Mouse (Mus musculus): ENCODE results near the gene Irf3. TPM values are rescaled to one million over a fixed set of nuclear protein-coding genes. Genes with fewer than 3 reads are reported as not detected.

The Irf3 gene
- polyA plus RNA-seq (2014; fragmentation: Illumina TruSeq; extraction: RNeasy Lipid Tissue Mini Kit (QIAGEN cat#74804); ENCODE audit: low read depth, low replicate concordance), result 18.4 TPM

GRCm38 (mm10) chr7:44997231-44997939 lies at the start of gene Irf3:
Gene Irf3, plus strand, starts transcription at chr7:44997648.

GRCm38 (mm10) chr7:44974383-44975116 lies 22.9 kb upstream of the Irf3 start, which contains the start of gene Cpt1c:
Gene Cpt1c, minus strand, starts transcription at chr7:44974851.

GRCm38 (mm10) chr7:44986192-44986878 lies 11.1 kb upstream of the Irf3 start, which contains the start of gene Prmt1:
Gene Prmt1, minus strand, starts transcription at chr7:44986568.

GRCm38 (mm10) chr7:44998501-44998955 lies 1.1 kb downstream of the Irf3 start, which contains the start of gene Bcl2l12:
Gene Bcl2l12, minus strand, starts transcription at chr7:44998712.

GRCm38 (mm10) chr7:45015957-45016612 lies 18.6 kb downstream of the Irf3 start, which contains the start of gene Scaf1:
Gene Scaf1, minus strand, starts transcription at chr7:45016363.

GRCm38 (mm10) chr7:45017242-45018061 lies 20.0 kb downstream of the Irf3 start, which contains the start of gene Rras:
Gene Rras, plus strand, starts transcription at chr7:45017961.

Other genes with a start within 250 kb of the Irf3 start
- gene Vrk3, start 249.2 kb upstream of the Irf3 start, polyA plus RNA-seq (2014; fragmentation: Illumina TruSeq; extraction: RNeasy Lipid Tissue Mini Kit (QIAGEN cat#74804); ENCODE audit: low read depth, low replicate concordance), result 27.7 TPM
- 3.0 TPM for gene Zfp473, start 246.6 kb upstream of the Irf3 start, polyA plus RNA-seq (2014; fragmentation: Illumina TruSeq; extraction: RNeasy Lipid Tissue Mini Kit (QIAGEN cat#74804); ENCODE audit: low read depth, low replicate concordance)
- gene Nup62, start 181.6 kb upstream of the Irf3 start, polyA plus RNA-seq (2014; fragmentation: Illumina TruSeq; extraction: RNeasy Lipid Tissue Mini Kit (QIAGEN cat#74804); ENCODE audit: low read depth, low replicate concordance), result 15.5 TPM
- 11.4 TPM for gene Il4i1, start 181.3 kb upstream of the Irf3 start, polyA plus RNA-seq (2014; fragmentation: Illumina TruSeq; extraction: RNeasy Lipid Tissue Mini Kit (QIAGEN cat#74804); ENCODE audit: low read depth, low replicate concordance)
- gene Atf5, start 181.0 kb upstream of the Irf3 start, polyA plus RNA-seq (2014; fragmentation: Illumina TruSeq; extraction: RNeasy Lipid Tissue Mini Kit (QIAGEN cat#74804); ENCODE audit: low read depth, low replicate concordance), result 3.0 TPM
- gene Akt1s1, start 148.7 kb upstream of the Irf3 start, polyA plus RNA-seq (2014; fragmentation: Illumina TruSeq; extraction: RNeasy Lipid Tissue Mini Kit (QIAGEN cat#74804); ENCODE audit: low read depth, low replicate concordance), result 1.2 TPM
- 0.98 TPM for gene Tbc1d17, start 148.6 kb upstream of the Irf3 start, polyA plus RNA-seq (2014; fragmentation: Illumina TruSeq; extraction: RNeasy Lipid Tissue Mini Kit (QIAGEN cat#74804); ENCODE audit: low read depth, low replicate concordance)
- 0.71 TPM for gene Pnkp, start 140.5 kb upstream of the Irf3 start, polyA plus RNA-seq (2014; fragmentation: Illumina TruSeq; extraction: RNeasy Lipid Tissue Mini Kit (QIAGEN cat#74804); ENCODE audit: low read depth, low replicate concordance)
- gene Ptov1, start 127.9 kb upstream of the Irf3 start, polyA plus RNA-seq (2014; fragmentation: Illumina TruSeq; extraction: RNeasy Lipid Tissue Mini Kit (QIAGEN cat#74804); ENCODE audit: low read depth, low replicate concordance), result 0.32 TPM
- 2.0 TPM for gene Med25, start 104.9 kb upstream of the Irf3 start, polyA plus RNA-seq (2014; fragmentation: Illumina TruSeq; extraction: RNeasy Lipid Tissue Mini Kit (QIAGEN cat#74804); ENCODE audit: low read depth, low replicate concordance)
- gene Fuz, start 101.6 kb upstream of the Irf3 start, polyA plus RNA-seq (2014; fragmentation: Illumina TruSeq; extraction: RNeasy Lipid Tissue Mini Kit (QIAGEN cat#74804); ENCODE audit: low read depth, low replicate concordance), result 9.9 TPM
- gene Ap2a1, start 68.2 kb upstream of the Irf3 start, polyA plus RNA-seq (2014; fragmentation: Illumina TruSeq; extraction: RNeasy Lipid Tissue Mini Kit (QIAGEN cat#74804); ENCODE audit: low read depth, low replicate concordance), result 104 TPM
- gene Tsks, start 54.4 kb upstream of the Irf3 start, polyA plus RNA-seq (2014; fragmentation: Illumina TruSeq; extraction: RNeasy Lipid Tissue Mini Kit (QIAGEN cat#74804); ENCODE audit: low read depth, low replicate concordance), result 11.2 TPM
- 9.3 TPM for gene Cpt1c, start 22.8 kb upstream of the Irf3 start, polyA plus RNA-seq (2014; fragmentation: Illumina TruSeq; extraction: RNeasy Lipid Tissue Mini Kit (QIAGEN cat#74804); ENCODE audit: low read depth, low replicate concordance)
- 8.0 TPM for gene Prmt1, start 11.1 kb upstream of the Irf3 start, polyA plus RNA-seq (2014; fragmentation: Illumina TruSeq; extraction: RNeasy Lipid Tissue Mini Kit (QIAGEN cat#74804); ENCODE audit: low read depth, low replicate concordance)
- gene Bcl2l12, start 1.1 kb downstream of the Irf3 start, polyA plus RNA-seq (2014; fragmentation: Illumina TruSeq; extraction: RNeasy Lipid Tissue Mini Kit (QIAGEN cat#74804); ENCODE audit: low read depth, low replicate concordance), result 1.5 TPM
- 3.3 TPM for gene Scaf1, start 18.7 kb downstream of the Irf3 start, polyA plus RNA-seq (2014; fragmentation: Illumina TruSeq; extraction: RNeasy Lipid Tissue Mini Kit (QIAGEN cat#74804); ENCODE audit: low read depth, low replicate concordance)
- 1.8 TPM for gene Rras, start 20.3 kb downstream of the Irf3 start, polyA plus RNA-seq (2014; fragmentation: Illumina TruSeq; extraction: RNeasy Lipid Tissue Mini Kit (QIAGEN cat#74804); ENCODE audit: low read depth, low replicate concordance)
- 0.24 TPM for gene Prr12, start 55.2 kb downstream of the Irf3 start, polyA plus RNA-seq (2014; fragmentation: Illumina TruSeq; extraction: RNeasy Lipid Tissue Mini Kit (QIAGEN cat#74804); ENCODE audit: low read depth, low replicate concordance)
- 4.6 TPM for gene Nosip, start 64.8 kb downstream of the Irf3 start, polyA plus RNA-seq (2014; fragmentation: Illumina TruSeq; extraction: RNeasy Lipid Tissue Mini Kit (QIAGEN cat#74804); ENCODE audit: low read depth, low replicate concordance)
- 2.7 TPM for gene Prrg2, start 65.0 kb downstream of the Irf3 start, polyA plus RNA-seq (2014; fragmentation: Illumina TruSeq; extraction: RNeasy Lipid Tissue Mini Kit (QIAGEN cat#74804); ENCODE audit: low read depth, low replicate concordance)
- not detected for gene Rcn3, start 94.6 kb downstream of the Irf3 start, polyA plus RNA-seq (2014; fragmentation: Illumina TruSeq; extraction: RNeasy Lipid Tissue Mini Kit (QIAGEN cat#74804); ENCODE audit: low read depth, low replicate concordance)
- 1.4 TPM for gene Fcgrt, start 106.2 kb downstream of the Irf3 start, polyA plus RNA-seq (2014; fragmentation: Illumina TruSeq; extraction: RNeasy Lipid Tissue Mini Kit (QIAGEN cat#74804); ENCODE audit: low read depth, low replicate concordance)
- 157 TPM for gene Rps11, start 126.8 kb downstream of the Irf3 start, polyA plus RNA-seq (2014; fragmentation: Illumina TruSeq; extraction: RNeasy Lipid Tissue Mini Kit (QIAGEN cat#74804); ENCODE audit: low read depth, low replicate concordance)
- gene Rpl13a, start 131.1 kb downstream of the Irf3 start, polyA plus RNA-seq (2014; fragmentation: Illumina TruSeq; extraction: RNeasy Lipid Tissue Mini Kit (QIAGEN cat#74804); ENCODE audit: low read depth, low replicate concordance), result 133 TPM
- not detected for gene Gm45713, start 138.6 kb downstream of the Irf3 start, polyA plus RNA-seq (2014; fragmentation: Illumina TruSeq; extraction: RNeasy Lipid Tissue Mini Kit (QIAGEN cat#74804); ENCODE audit: low read depth, low replicate concordance)
- gene Flt3l, start 138.8 kb downstream of the Irf3 start, polyA plus RNA-seq (2014; fragmentation: Illumina TruSeq; extraction: RNeasy Lipid Tissue Mini Kit (QIAGEN cat#74804); ENCODE audit: low read depth, low replicate concordance), result 1.5 TPM
- 10.2 TPM for gene Pih1d1, start 156.7 kb downstream of the Irf3 start, polyA plus RNA-seq (2014; fragmentation: Illumina TruSeq; extraction: RNeasy Lipid Tissue Mini Kit (QIAGEN cat#74804); ENCODE audit: low read depth, low replicate concordance)
- gene Aldh16a1, start 156.9 kb downstream of the Irf3 start, polyA plus RNA-seq (2014; fragmentation: Illumina TruSeq; extraction: RNeasy Lipid Tissue Mini Kit (QIAGEN cat#74804); ENCODE audit: low read depth, low replicate concordance), result 1.1 TPM
- 2.7 TPM for gene Slc17a7, start 166.3 kb downstream of the Irf3 start, polyA plus RNA-seq (2014; fragmentation: Illumina TruSeq; extraction: RNeasy Lipid Tissue Mini Kit (QIAGEN cat#74804); ENCODE audit: low read depth, low replicate concordance)
- 3.5 TPM for gene Gfy, start 181.9 kb downstream of the Irf3 start, polyA plus RNA-seq (2014; fragmentation: Illumina TruSeq; extraction: RNeasy Lipid Tissue Mini Kit (QIAGEN cat#74804); ENCODE audit: low read depth, low replicate concordance)
- gene Pth2, start 183.3 kb downstream of the Irf3 start, polyA plus RNA-seq (2014; fragmentation: Illumina TruSeq; extraction: RNeasy Lipid Tissue Mini Kit (QIAGEN cat#74804); ENCODE audit: low read depth, low replicate concordance), result not detected
- 0.49 TPM for gene Ccdc155, start 207.2 kb downstream of the Irf3 start, polyA plus RNA-seq (2014; fragmentation: Illumina TruSeq; extraction: RNeasy Lipid Tissue Mini Kit (QIAGEN cat#74804); ENCODE audit: low read depth, low replicate concordance)
- gene Dkkl1, start 214.5 kb downstream of the Irf3 start, polyA plus RNA-seq (2014; fragmentation: Illumina TruSeq; extraction: RNeasy Lipid Tissue Mini Kit (QIAGEN cat#74804); ENCODE audit: low read depth, low replicate concordance), result 186 TPM
- gene Tead2, start 218.1 kb downstream of the Irf3 start, polyA plus RNA-seq (2014; fragmentation: Illumina TruSeq; extraction: RNeasy Lipid Tissue Mini Kit (QIAGEN cat#74804); ENCODE audit: low read depth, low replicate concordance), result 2.0 TPM
- 0.70 TPM for gene Cd37, start 241.5 kb downstream of the Irf3 start, polyA plus RNA-seq (2014; fragmentation: Illumina TruSeq; extraction: RNeasy Lipid Tissue Mini Kit (QIAGEN cat#74804); ENCODE audit: low read depth, low replicate concordance)
- gene Slc6a16, start 243.4 kb downstream of the Irf3 start, polyA plus RNA-seq (2014; fragmentation: Illumina TruSeq; extraction: RNeasy Lipid Tissue Mini Kit (QIAGEN cat#74804); ENCODE audit: low read depth, low replicate concordance), result 10.2 TPM

Measured in testis, adult 10 weeks (tissue).